Mouse (Mus musculus) forebrain, embryonic 16.5 days (tissue): Measurements from ENCODE around the gene Gtf2a1. TPM values are rescaled to one million over a fixed set of nuclear protein-coding genes. Genes with fewer than 3 reads are reported as not detected.
"Not testable (repeated sequence)": the region's sequence is repeated elsewhere in the genome, so short reads cannot be mapped to it uniquely, and the experiment has no call there.

Source experiments
- ATAC-seq: fragments of 200-750 bp; cut with Nextera tagmentation; 2 replicates; pipeline ENCODE4 v1.8.0; 2017; ENCODE audit warnings: mild to moderate bottlenecking, moderate library complexity
- H3K27ac ChIP-seq: fragments of 300-500 bp; sonication (generic); 2 replicates; pipeline ENCODE4 v1.5.1; 2014; ENCODE audit warnings: low read length, control low read depth
- H3K27me3 ChIP-seq: fragments of 300-500 bp; sonication (generic); replicated peaks from 2 replicates; pipeline ENCODE4 v1.6.1; 2014; ENCODE audit warnings: low read length; ENCODE audit not compliant: control insufficient read depth, insufficient read depth
- H3K36me3 ChIP-seq: fragments of 300-500 bp; sonication (generic); 2 replicates; pipeline ENCODE4 v1.6.1; 2014; ENCODE audit not compliant: control insufficient read depth, insufficient read depth
- H3K4me1 ChIP-seq: fragments of 300-500 bp; sonication (generic); replicated peaks from 2 replicates; pipeline ENCODE4 v1.6.1; 2014; ENCODE audit warnings: low read length; ENCODE audit not compliant: control insufficient read depth, insufficient read depth
- H3K4me2 ChIP-seq: fragments of 300-500 bp; sonication (generic); 2 replicates; pipeline ENCODE4 v1.6.1; 2014; ENCODE audit warnings: mild to moderate bottlenecking, low read length, control low read depth
- H3K4me3 ChIP-seq: fragments of 300-500 bp; sonication (generic); replicated peaks from 2 replicates; pipeline ENCODE4 v1.5.1; 2014; ENCODE audit warnings: mild to moderate bottlenecking, low read length, control low read depth
- H3K9ac ChIP-seq: fragments of 300-500 bp; sonication (generic); replicated peaks from 2 replicates; pipeline ENCODE4 v1.6.1; 2014; ENCODE audit warnings: low read depth, low read length, control low read depth
- H3K9me3 ChIP-seq: fragments of 300-500 bp; sonication (generic); 2 replicates; pipeline ENCODE4 v1.6.1; 2016; ENCODE audit warnings: low read length; ENCODE audit not compliant: control insufficient read depth
- WGBS: fragments of 180-500 bp; shearing (Covaris S2); extraction: QIAGEN DNeasy Blood & Tissue Kit; methylation state at CpG from one replicate; pipeline ENCODE4 v1.1.7; 2014; 5-methylcytosine and 5-hydroxymethylcytosine counted together
- polyA plus RNA-seq: library from polyadenylated mRNA; unstranded; fragments of >200 nt; fragmentation: Nextera tagmentation; extraction: Ambion mirVana; gene quantifications from 2 replicates; pipeline ENCODE4 v1.2.1, GENCODE M21; 2015

The Gtf2a1 gene
- polyA plus RNA-seq, 1 experiment from 2014 or later = 77.2 TPM

DNA sequence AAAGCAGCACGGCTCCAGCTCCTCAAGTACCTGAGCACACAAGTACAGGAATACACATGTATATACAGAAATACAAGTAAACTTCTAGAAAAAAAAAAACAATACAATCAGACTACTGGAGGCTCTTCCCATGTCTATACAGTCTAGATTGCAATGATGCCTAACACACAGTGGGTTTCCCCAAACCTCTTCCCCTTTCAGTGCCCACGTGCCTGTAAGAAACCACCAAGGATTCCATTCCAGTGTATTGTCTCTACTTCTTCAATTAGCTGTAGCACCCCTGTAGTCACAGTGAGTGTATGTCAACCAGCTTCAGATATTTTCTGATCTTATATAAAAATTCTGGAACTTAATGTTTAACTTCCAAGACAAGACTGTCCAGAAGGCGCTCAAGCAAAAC lies 1.8 kb upstream of the Gtf2a1 start:
- peaks cover 8% of the 10 kb centered on the region for H3K4me1 ChIP-seq
- H3K4me3 ChIP-seq = no peak overlapping the region
- H3K27me3 ChIP-seq = no peaks in the 10 kb centered on the region
- H3K27ac ChIP-seq = no peak overlapping the region
- no peak overlapping the region for H3K4me2 ChIP-seq
- no peak for ATAC-seq
- H3K9me3 ChIP-seq = no peaks in the 10 kb centered on the region
- H3K9ac ChIP-seq = no peak overlapping the region
- WGBS = 99% methylated on average over 3 of the region's 3 CpGs
- H3K36me3 ChIP-seq = no peaks in the 10 kb centered on the region

DNA sequence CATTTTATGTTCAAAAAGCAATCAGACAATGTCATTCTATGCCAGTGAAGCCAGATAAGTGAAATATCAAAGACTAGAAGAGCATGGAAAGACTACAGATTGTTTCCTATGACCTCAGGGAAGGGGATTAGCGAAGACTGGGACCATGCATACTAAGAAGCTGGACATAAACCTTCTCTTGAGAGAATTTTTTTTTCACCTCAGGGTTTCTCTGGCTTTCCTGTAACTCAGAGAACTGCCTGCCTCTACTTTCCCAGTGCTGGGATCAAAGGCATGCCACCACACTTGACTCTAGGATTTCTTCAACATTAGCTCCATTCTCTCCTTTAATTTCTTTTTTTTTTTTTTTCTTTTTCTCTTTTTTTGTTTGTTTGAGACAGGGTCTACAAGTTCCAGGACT lies 904 bp upstream of the Gtf2a1 start:
- Histone ChIP-seq H3K4me1 (peaks cover 12% of the 10 kb centered on the region), H3K4me3 (no peak overlapping the region), H3K27me3 (no peaks in the 10 kb centered on the region), H3K9me3 (no peaks in the 10 kb centered on the region), H3K36me3 (no peaks in the 10 kb centered on the region), H3K4me2 (peak overlapping the region; percentile 74), H3K9ac (no peak overlapping the region), H3K27ac (no peak overlapping the region)
- 79% methylated on average over 1 of the region's 1 CpGs for WGBS
- no peak for ATAC-seq

DNA sequence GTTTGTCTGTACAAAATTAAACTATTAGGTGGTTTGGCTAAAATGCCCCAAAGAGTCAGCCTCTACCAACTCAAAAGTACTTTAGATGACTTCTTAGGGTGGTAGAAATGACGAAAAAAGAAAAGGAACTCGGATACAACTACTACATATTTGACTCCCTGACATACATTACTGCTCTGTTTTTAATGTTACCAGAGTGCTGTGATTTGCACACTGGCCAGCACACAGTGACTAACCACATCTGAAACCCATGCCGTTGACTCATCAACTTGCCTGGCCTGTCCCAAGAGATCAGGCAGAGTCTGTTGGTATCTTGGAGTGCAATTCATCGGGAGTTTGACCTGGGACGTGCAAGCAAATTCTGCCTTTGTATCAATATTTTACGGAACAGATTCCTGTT lies 429 bp upstream of the Gtf2a1 start:
- WGBS = 25% methylated on average over 6 of the region's 6 CpGs
- Histone ChIP-seq H3K36me3 (peaks cover 2% of the 10 kb centered on the region; the same call in 1 of the 2 replicates), H3K4me2 (peak overlapping the region; percentile 74), H3K27ac (peak overlapping the region; percentile 100), H3K9me3 (no peaks in the 10 kb centered on the region), H3K9ac (peak overlapping the region; percentile 91), H3K27me3 (no peaks in the 10 kb centered on the region), H3K4me3 (peak overlapping the region; percentile 84), H3K4me1 (peaks cover 12% of the 10 kb centered on the region)
- no peak for ATAC-seq

DNA sequence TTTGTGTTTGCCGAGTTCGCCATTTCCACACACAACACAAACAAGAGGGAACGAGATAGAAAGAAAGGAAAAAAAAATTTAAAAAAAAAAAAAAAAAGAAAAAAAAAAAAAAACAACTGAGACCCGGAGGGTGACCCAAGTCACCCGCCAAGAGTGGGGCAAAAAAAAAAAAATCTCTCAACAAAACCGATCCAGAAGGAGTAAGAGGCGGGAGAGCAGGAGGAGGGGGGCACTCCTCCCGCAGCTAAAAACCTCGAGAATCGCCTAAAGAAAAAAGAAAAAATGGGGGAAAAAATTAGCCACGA lies 793 bp downstream of the Gtf2a1 start:
- Histone ChIP-seq H3K4me2 (peak overlapping the region; percentile 23), H3K4me3 (peak overlapping the region; percentile 84), H3K27ac (peak overlapping the region; percentile 100), H3K9me3 (no peaks in the 10 kb centered on the region), H3K4me1 (peaks cover 12% of the 10 kb centered on the region), H3K36me3 (peaks cover 5% of the 10 kb centered on the region; the same call in 1 of the 2 replicates), H3K27me3 (no peaks in the 10 kb centered on the region), H3K9ac (peak overlapping the region; percentile 100)
- no peak for ATAC-seq
- 2% methylated on average over 10 of the region's 11 CpGs for WGBS

DNA sequence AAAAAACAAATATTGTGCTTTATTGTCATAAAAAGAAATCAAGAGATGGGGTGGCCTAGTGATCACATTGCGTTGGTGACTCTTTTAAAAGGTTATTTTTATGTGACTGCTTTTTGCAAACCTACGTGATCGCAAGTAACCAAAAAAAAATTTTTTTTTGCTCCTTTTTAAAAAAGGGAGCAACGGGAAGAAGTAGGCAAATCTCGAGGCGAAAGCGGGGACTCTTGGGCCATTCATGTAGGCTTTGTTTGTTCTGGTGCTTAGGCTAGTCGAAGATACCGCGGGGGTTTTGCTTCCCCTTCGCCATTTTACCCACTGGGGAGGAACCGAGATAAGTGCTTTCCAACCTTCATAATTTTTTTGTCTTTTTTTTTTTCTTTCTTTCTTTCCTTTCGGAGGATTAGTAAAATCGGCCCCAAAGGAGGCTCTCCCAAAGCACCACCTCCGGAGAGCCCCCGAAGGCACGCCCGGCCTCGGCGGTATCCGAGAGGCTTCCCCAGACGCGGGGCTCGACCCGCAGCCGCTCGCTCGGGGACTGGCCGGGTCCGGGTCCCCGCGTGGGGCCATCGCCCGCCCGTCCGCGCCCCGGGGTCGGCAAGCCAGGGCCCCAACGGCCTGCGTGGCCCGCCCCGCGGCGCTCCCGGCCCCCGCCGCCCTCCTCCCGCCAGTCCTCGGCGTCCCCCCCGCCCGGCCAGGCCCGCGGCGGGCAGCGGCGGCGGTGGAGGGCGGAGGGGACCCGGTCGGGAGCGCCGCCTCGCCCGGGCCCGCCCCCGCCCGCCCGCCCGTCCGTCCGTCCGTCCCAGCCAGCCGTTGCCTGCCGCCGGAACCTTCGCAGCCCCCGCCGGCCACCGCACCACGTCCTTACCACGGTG lies 1.4 kb downstream of the Gtf2a1 start:
- under 1% methylated on average over 78 of the region's 83 CpGs for WGBS
- H3K27ac ChIP-seq = peak overlapping the region; percentile 100
- H3K27me3 ChIP-seq = no peaks in the 10 kb centered on the region
- H3K9ac ChIP-seq = peak overlapping the region; percentile 100
- peaks cover 17% of the 10 kb centered on the region for H3K4me1 ChIP-seq
- peaks cover 5% of the 10 kb centered on the region; the same call in 1 of the 2 replicates for H3K36me3 ChIP-seq
- no peak for ATAC-seq
- no peaks in the 10 kb centered on the region for H3K9me3 ChIP-seq
- peak overlapping the region; percentile 84 for H3K4me3 ChIP-seq
- peak overlapping the region; percentile 10 for H3K4me2 ChIP-seq

DNA sequence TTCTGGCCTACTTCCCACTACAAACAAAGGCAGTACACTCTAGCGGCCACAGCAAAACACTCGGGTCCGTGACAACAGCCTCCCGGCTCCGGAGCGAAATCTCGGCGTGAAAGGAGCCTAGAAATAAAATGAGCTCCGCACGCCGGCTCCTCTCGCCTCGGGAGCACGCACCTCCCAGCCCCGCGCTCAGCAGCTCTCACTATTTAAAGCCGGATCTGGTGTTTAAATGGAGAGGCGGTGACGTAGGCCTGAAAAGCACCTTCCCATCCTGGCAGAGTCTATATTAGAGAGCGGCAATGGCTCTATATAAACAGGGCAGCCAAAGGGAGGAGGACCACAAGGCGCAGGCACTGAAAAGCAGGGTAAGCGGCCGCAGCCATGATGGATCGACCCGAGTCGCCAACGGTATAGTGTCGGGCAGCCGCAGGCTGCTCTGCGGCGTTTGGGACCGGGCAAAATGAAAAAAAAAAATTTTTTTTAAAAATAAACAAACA lies 2.1 kb downstream of the Gtf2a1 start:
- H3K27me3 ChIP-seq = no peaks in the 10 kb centered on the region
- peak overlapping the region; percentile 84 for H3K4me3 ChIP-seq
- 0% methylated on average over 32 of the region's 32 CpGs for WGBS
- H3K4me1 ChIP-seq = peaks cover 20% of the 10 kb centered on the region
- H3K4me2 ChIP-seq = peak overlapping the region; percentile 58
- H3K36me3 ChIP-seq = peaks cover 5% of the 10 kb centered on the region; the same call in 1 of the 2 replicates
- peak overlapping the region; percentile 100 for H3K9ac ChIP-seq
- peak overlapping the region; percentile 100 for H3K27ac ChIP-seq
- H3K9me3 ChIP-seq = no peaks in the 10 kb centered on the region
- ATAC-seq = peak; percentile 92

DNA sequence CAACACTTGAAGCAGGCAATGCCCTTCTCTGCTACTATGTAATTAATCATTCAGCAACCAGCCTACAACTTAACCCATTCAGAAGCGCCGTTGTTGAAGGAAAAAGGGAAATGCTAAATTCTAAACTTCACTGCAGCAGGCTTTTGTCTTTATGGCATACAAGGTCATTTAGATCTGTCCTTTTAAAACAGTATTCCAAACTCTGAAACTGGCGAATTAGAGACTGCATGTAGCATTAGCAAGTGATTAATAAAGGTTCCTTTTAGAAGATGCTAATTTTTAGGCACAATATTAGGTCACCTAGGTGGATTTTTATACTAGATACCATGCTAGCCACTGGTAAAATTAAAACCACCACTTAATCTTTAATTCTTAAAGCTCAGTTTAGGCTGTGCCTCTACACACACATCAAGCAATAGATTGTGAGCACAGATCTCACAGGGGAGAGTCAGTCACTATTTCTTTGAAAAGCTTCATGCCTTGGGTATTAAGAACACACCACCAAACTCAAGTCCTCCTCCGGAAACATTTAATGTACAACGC lies 2.7 kb downstream of the Gtf2a1 start:
- Histone ChIP-seq H3K4me1 (peaks cover 25% of the 10 kb centered on the region), H3K9ac (peak overlapping the region; percentile 100), H3K36me3 (peaks cover 5% of the 10 kb centered on the region; the same call in 1 of the 2 replicates), H3K4me2 (peak overlapping the region; percentile 58), H3K27me3 (no peaks in the 10 kb centered on the region), H3K9me3 (no peaks in the 10 kb centered on the region), H3K4me3 (peak overlapping the region; percentile 84), H3K27ac (peak overlapping the region; percentile 100)
- 3% methylated on average over 5 of the region's 5 CpGs for WGBS
- no peak for ATAC-seq

DNA sequence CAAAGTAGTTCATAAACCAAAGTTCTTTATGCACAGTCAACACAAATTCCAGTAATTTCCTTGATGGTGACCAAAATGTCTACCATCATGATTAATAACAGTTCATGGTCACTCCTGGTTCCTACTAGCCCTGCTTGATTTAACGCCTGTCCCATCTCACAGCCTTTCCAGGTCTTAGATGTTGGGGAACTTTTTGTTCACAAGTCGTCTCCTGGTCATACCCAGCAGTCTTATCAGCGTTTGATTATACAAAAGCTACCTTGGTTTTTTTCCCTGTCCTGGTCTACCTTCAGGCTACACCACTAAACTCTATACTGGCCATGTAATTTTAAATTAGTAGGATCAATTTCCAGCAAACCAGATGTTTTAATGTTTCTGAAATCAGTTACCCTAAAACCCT lies 3.2 kb downstream of the Gtf2a1 start:
- 42% methylated on average over 3 of the region's 3 CpGs for WGBS
- no peak for ATAC-seq
- Histone ChIP-seq H3K9me3 (no peaks in the 10 kb centered on the region), H3K27ac (no peak overlapping the region), H3K9ac (peak overlapping the region; percentile 100; the same call in 1 of the 2 replicates), H3K36me3 (peaks cover 5% of the 10 kb centered on the region; the same call in 1 of the 2 replicates), H3K4me2 (peak overlapping the region; percentile 58), H3K4me1 (peaks cover 25% of the 10 kb centered on the region), H3K27me3 (no peaks in the 10 kb centered on the region), H3K4me3 (peak overlapping the region; percentile 84)

DNA sequence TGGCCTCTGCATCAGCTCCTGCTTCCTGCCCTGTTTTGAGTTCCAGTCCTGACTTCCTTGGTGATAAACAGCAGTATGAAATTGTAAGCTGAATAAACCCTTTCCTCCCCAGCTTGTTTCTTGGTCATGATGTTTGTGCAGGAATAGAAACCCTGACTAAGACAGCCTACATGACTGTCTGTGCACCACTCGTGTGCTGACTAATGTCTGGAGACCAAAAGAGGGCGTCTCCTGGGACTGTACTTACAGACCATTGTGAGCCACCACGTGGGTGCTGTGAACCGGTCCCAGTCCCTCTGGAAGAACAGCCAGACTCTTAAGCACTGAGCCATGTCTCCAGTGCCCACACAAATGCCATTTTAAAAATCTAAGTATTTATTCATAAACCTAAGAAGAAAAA lies 4.5 kb downstream of the Gtf2a1 start:
- 96% methylated on average over 4 of the region's 4 CpGs for WGBS
- not testable (repeated sequence) for H3K4me2 ChIP-seq, H3K36me3 ChIP-seq, ATAC-seq, H3K9me3 ChIP-seq, H3K4me3 ChIP-seq, H3K9ac ChIP-seq, H3K27ac ChIP-seq, H3K27me3 ChIP-seq
- peaks cover 23% of the 10 kb centered on the region for H3K4me1 ChIP-seq
